Mouse (Mus musculus) cortical plate, adult 2 months (tissue): Measurements from ENCODE around the gene Kcnma1.

ENCODE experiments used
- CTCF ChIP-seq: fragments of 200-500 bp; IDR thresholded peaks from 2 replicates; pipeline ENCODE4 v1.5.1; 2011; ENCODE audit warnings: mild to moderate bottlenecking, control low read depth, low read length; ENCODE audit not compliant: insufficient read depth; ENCODE audit errors: extremely low read depth
- POLR2A ChIP-seq: fragments of 200-500 bp; IDR thresholded peaks from 2 replicates; pipeline ENCODE4 v1.6.1; 2011; ENCODE audit warnings: mild to moderate bottlenecking, low read length, control low read depth; ENCODE audit not compliant: insufficient read depth; ENCODE audit errors: extremely low read depth

DNA sequence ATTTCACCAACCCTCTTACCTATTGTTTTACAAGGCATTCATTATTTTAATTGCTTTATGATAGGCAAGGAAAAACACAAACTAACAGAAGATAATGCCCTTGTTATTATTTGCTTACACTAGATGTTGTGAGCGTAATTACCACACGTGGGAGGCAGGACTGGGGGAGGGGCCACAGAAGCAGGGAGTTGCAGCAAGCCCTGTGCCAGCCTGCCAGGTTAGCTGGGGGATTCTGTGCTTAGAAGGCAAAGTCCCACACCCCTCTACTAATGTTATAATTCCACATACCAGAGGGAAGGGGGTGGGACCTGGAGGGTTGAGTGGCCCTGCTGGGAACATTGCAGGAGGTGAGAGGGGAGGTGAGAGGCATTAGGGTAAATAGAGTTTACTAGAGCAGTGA is 207.9 kb downstream of the Kcnma1 start:
- TF ChIP-seq CTCF (no peak), POLR2A (no peak)
